Mouse (Mus musculus): ENCODE measurements around the gene Cdipt. TPM values are rescaled to one million over a fixed set of nuclear protein-coding genes. Genes with fewer than 3 reads are reported as not detected.
A peak's percentile ranks its signal among the peaks of the same experiment; 100 is the strongest.

Cdipt gene
- 154 and 201 TPM in 2 replicates for polyA plus RNA-seq (2012; rRNA removed)

- H3K4me3 ChIP-seq (ENCODE audit: extremely low read depth, insufficient read depth, insufficient read length), result peak within 1 kb of the TSS; percentile 84
- H3K36me3 ChIP-seq (ENCODE audit: control insufficient read depth, insufficient read depth, low read length), result peaks cover 18% of the 10 kb centered on the region
- no peaks in the 10 kb centered on the region for H3K27me3 ChIP-seq (ENCODE audit: control insufficient read depth, insufficient read depth, low read length)
- no peaks in the 10 kb centered on the region; the same call in 1 of the 2 replicates for H3K4me1 ChIP-seq (ENCODE audit: control insufficient read depth, insufficient read depth, insufficient read length)
- no peak for TF ChIP-seq POLR2A (IDR thresholded peaks at IDR 0.05; ENCODE audit: low read depth, low read length)
- TF ChIP-seq CTCF (IDR thresholded peaks at IDR 0.05; ENCODE audit: extremely low read depth, insufficient read depth, insufficient read length, insufficient replicate concordance), result no peak
- DNase-seq (ENCODE audit: low read depth in 1 of 2, low spot score in 2 of 2), result no peak
- H3K27ac ChIP-seq (ENCODE audit: insufficient read depth, low read length), result peak within 1 kb of the TSS; percentile 95
- 0% methylated on average over 1 of the region's 1 CpGs for WGBS
Measured at GRCm38 (mm10) chr7:126975893-126975949, at the start of gene Cdipt. Gene Cdipt, plus strand, starts transcription at chr7:126975914.

GRCm38 (mm10) chr7:126926299-126926698, 49.4 kb upstream of the Cdipt start:
- 50% methylated on average over 3 of the region's 3 CpGs for WGBS
- Histone ChIP-seq H3K36me3 (ENCODE audit: control insufficient read depth, insufficient read depth, low read length) (peaks cover 5% of the 10 kb centered on the region; the same call in 1 of the 2 replicates), H3K27me3 (ENCODE audit: control insufficient read depth, insufficient read depth, low read length) (no peaks in the 10 kb centered on the region), H3K4me1 (ENCODE audit: control insufficient read depth, insufficient read depth, insufficient read length) (peaks cover 4% of the 10 kb centered on the region; the same call in 1 of the 2 replicates), H3K4me3 (ENCODE audit: extremely low read depth, insufficient read depth, insufficient read length) (no peak overlapping the region), H3K27ac (ENCODE audit: insufficient read depth, low read length) (no peak overlapping the region)
- TF ChIP-seq CTCF (IDR thresholded peaks at IDR 0.05; ENCODE audit: extremely low read depth, insufficient read depth, insufficient read length, insufficient replicate concordance) (no peak), POLR2A (IDR thresholded peaks at IDR 0.05; ENCODE audit: low read depth, low read length) (no peak)
- DNase-seq (ENCODE audit: low read depth in 1 of 2, low spot score in 2 of 2), result no peak

- peak within 1 kb of the TSS; percentile 51; the same call in 1 of the 2 replicates for H3K27ac ChIP-seq (ENCODE audit: insufficient read depth, low read length)
- peak within 1 kb of the TSS; percentile 76 for H3K4me3 ChIP-seq (ENCODE audit: extremely low read depth, insufficient read depth, insufficient read length)
- WGBS, result 2% methylated on average over 56 of the region's 56 CpGs
- H3K36me3 ChIP-seq (ENCODE audit: control insufficient read depth, insufficient read depth, low read length), result peaks cover 10% of the 10 kb centered on the region
- peak; percentile 70 for TF ChIP-seq POLR2A (IDR thresholded peaks at IDR 0.05; ENCODE audit: low read depth, low read length)
- TF ChIP-seq CTCF (IDR thresholded peaks at IDR 0.05; ENCODE audit: extremely low read depth, insufficient read depth, insufficient read length, insufficient replicate concordance), result no peak
- H3K4me1 ChIP-seq (ENCODE audit: control insufficient read depth, insufficient read depth, insufficient read length), result peaks cover 4% of the 10 kb centered on the region; the same call in 1 of the 2 replicates
- H3K27me3 ChIP-seq (ENCODE audit: control insufficient read depth, insufficient read depth, low read length), result no peaks in the 10 kb centered on the region
- peak; percentile 81 to 94 for DNase-seq (ENCODE audit: low read depth in 1 of 2, low spot score in 2 of 2)
Measured at GRCm38 (mm10) chr7:126928384-126929037, 47.2 kb upstream of the Cdipt start, which contains the start of gene Kctd13. Gene Kctd13, plus strand, starts transcription at chr7:126928879.

- Histone ChIP-seq H3K27me3 (ENCODE audit: control insufficient read depth, insufficient read depth, low read length) (no peaks in the 10 kb centered on the region), H3K27ac (ENCODE audit: insufficient read depth, low read length) (no peak overlapping the region), H3K4me3 (ENCODE audit: extremely low read depth, insufficient read depth, insufficient read length) (peak overlapping the region; percentile 76), H3K4me1 (ENCODE audit: control insufficient read depth, insufficient read depth, insufficient read length) (peaks cover 4% of the 10 kb centered on the region; the same call in 1 of the 2 replicates), H3K36me3 (ENCODE audit: control insufficient read depth, insufficient read depth, low read length) (peaks cover 10% of the 10 kb centered on the region)
- DNase-seq (ENCODE audit: low read depth in 1 of 2, low spot score in 2 of 2), result no peak
- no peak for TF ChIP-seq POLR2A (IDR thresholded peaks at IDR 0.05; ENCODE audit: low read depth, low read length)
- no peak for TF ChIP-seq CTCF (IDR thresholded peaks at IDR 0.05; ENCODE audit: extremely low read depth, insufficient read depth, insufficient read length, insufficient replicate concordance)
- under 1% methylated on average over 27 of the region's 27 CpGs for WGBS
Measured at GRCm38 (mm10) chr7:126929046-126929445, 46.7 kb upstream of the Cdipt start.

GRCm38 (mm10) chr7:126932652-126933051, 43.1 kb upstream of the Cdipt start:
- peaks cover 18% of the 10 kb centered on the region for H3K36me3 ChIP-seq (ENCODE audit: control insufficient read depth, insufficient read depth, low read length)
- 94% methylated on average over 2 of the region's 2 CpGs for WGBS
- no peak overlapping the region for H3K27ac ChIP-seq (ENCODE audit: insufficient read depth, low read length)
- H3K4me3 ChIP-seq (ENCODE audit: extremely low read depth, insufficient read depth, insufficient read length), result no peak overlapping the region
- H3K4me1 ChIP-seq (ENCODE audit: control insufficient read depth, insufficient read depth, insufficient read length), result peaks cover 4% of the 10 kb centered on the region; the same call in 1 of the 2 replicates
- DNase-seq (ENCODE audit: low read depth in 1 of 2, low spot score in 2 of 2), result no peak
- TF ChIP-seq POLR2A (IDR thresholded peaks at IDR 0.05; ENCODE audit: low read depth, low read length) (no peak), CTCF (IDR thresholded peaks at IDR 0.05; ENCODE audit: extremely low read depth, insufficient read depth, insufficient read length, insufficient replicate concordance) (no peak)
- H3K27me3 ChIP-seq (ENCODE audit: control insufficient read depth, insufficient read depth, low read length), result no peaks in the 10 kb centered on the region

- no peak for DNase-seq (ENCODE audit: low read depth in 1 of 2, low spot score in 2 of 2)
- TF ChIP-seq CTCF (IDR thresholded peaks at IDR 0.05; ENCODE audit: extremely low read depth, insufficient read depth, insufficient read length, insufficient replicate concordance) (no peak), POLR2A (IDR thresholded peaks at IDR 0.05; ENCODE audit: low read depth, low read length) (no peak)
- H3K4me3 ChIP-seq (ENCODE audit: extremely low read depth, insufficient read depth, insufficient read length), result no peak overlapping the region
- WGBS, result 79% methylated on average over 6 of the region's 6 CpGs
- H3K27me3 ChIP-seq (ENCODE audit: control insufficient read depth, insufficient read depth, low read length), result no peaks in the 10 kb centered on the region
- no peaks in the 10 kb centered on the region for H3K4me1 ChIP-seq (ENCODE audit: control insufficient read depth, insufficient read depth, insufficient read length)
- no peak overlapping the region for H3K27ac ChIP-seq (ENCODE audit: insufficient read depth, low read length)
- H3K36me3 ChIP-seq (ENCODE audit: control insufficient read depth, insufficient read depth, low read length), result peaks cover 21% of the 10 kb centered on the region
Measured at GRCm38 (mm10) chr7:126941171-126941570, 34.5 kb upstream of the Cdipt start.

GRCm38 (mm10) chr7:126941801-126942200, 33.9 kb upstream of the Cdipt start:
- 83% methylated on average over 5 of the region's 5 CpGs for WGBS
- H3K36me3 ChIP-seq (ENCODE audit: control insufficient read depth, insufficient read depth, low read length), result peaks cover 19% of the 10 kb centered on the region
- no peak overlapping the region for H3K27ac ChIP-seq (ENCODE audit: insufficient read depth, low read length)
- no peak overlapping the region for H3K4me3 ChIP-seq (ENCODE audit: extremely low read depth, insufficient read depth, insufficient read length)
- TF ChIP-seq CTCF (IDR thresholded peaks at IDR 0.05; ENCODE audit: extremely low read depth, insufficient read depth, insufficient read length, insufficient replicate concordance) (no peak), POLR2A (IDR thresholded peaks at IDR 0.05; ENCODE audit: low read depth, low read length) (no peak)
- H3K4me1 ChIP-seq (ENCODE audit: control insufficient read depth, insufficient read depth, insufficient read length), result no peaks in the 10 kb centered on the region
- no peaks in the 10 kb centered on the region for H3K27me3 ChIP-seq (ENCODE audit: control insufficient read depth, insufficient read depth, low read length)
- no peak for DNase-seq (ENCODE audit: low read depth in 1 of 2, low spot score in 2 of 2)
